Mouse (Mus musculus): ENCODE results near the gene Anks1.

The Anks1 gene

DNA sequence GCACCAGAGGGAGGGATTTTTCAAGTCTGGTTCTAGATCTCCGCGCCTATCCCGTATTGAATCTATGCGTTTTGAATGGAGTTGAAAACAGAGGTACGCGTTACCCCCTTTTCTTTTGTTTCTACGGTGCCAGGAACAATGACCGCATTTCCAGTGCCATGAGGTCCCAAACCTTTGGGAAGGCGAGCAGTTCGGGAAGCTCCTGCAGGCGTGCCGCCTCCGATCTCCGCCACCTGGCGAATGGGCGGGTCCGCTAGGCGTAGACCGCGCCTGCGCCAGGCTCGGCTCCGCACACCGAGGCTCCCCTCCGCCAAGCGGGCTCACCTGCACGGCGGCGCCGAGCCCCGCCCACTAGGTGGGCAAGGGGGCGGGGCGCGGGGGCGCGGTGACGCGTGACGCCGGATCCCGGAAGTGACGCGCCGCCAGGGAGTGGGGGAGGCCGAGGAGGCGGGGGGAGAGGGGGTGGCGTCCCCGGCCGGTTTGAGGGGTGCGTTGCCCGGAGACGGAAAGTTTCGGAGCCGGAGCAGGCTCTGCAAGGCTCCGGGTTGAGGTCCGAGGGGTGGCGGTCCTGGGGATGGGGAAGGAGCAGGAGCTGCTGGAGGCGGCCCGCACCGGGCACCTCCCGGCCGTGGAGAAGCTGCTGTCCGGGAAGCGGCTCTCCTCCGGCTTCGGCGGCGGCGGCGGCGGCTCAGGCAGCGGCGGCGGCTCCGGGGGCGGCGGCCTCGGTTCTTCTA lies at the start of gene Anks1:
Anks1 (plus strand) TSS at position 419 of the 734 bp plus-strand sequence.
- DNase-seq (ENCODE audit: low spot score) = peak; percentile 84

DNA sequence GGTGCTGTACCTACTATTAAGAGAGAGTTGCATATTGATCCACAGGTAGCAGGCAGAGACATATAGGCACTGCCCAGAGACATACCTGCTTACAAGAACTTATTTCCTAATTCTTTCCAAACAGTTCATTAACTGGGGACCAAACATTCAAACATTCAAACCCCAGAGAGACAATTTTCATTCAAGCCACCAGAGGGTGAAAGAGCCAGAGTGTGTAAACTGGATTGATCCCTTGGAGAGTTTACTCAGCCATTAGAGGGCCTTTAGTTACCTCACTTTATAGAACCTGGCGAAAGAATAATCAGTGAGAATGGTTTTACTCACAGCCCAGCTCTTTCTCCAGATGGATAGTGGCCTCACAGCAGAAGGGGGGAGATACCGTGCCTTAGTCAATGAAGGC lies 43.6 kb upstream of the Anks1 start:
- DNase-seq (ENCODE audit: low spot score) = no peak

DNA sequence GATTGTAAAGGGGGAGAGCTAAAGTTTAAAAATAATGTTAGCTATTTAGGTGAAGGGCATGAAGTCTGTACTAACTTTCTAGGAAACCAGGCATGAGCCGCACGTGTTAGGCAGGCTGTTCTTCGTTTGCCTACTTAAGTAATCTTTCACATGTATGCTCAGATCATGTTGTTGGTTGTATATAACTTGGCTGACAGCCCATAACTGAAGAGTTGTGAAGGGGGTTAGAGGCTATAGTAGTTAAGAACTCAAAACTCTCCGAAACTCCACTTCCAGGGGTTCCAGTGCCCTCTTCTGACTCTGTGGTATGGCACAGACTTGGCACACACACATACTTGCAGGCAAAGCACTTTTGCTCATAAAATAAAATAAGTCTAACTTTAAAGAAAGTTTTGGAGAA lies 42.4 kb upstream of the Anks1 start:
- DNase-seq (ENCODE audit: low spot score) = no peak

DNA sequence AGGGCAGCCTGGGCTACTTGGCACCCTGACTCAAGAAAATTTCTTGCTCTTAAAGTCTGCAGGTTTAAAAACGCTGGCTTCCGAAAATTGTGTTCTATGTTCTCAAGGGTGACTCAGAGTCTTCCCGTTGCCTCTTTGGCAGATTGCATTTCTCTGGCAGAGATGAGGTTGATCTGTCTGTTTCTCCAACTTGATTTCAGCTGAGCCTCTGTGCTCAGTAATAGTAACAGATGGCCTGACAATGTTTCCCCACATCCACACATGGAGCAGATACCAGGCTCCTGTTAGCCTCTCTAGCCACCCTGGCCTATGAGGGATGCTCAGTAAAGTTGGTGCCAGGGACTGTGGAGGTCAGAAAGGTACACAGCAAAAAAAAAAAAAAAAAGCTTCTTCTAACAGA lies 37.3 kb upstream of the Anks1 start:
- no peak for DNase-seq (ENCODE audit: low spot score)

DNA sequence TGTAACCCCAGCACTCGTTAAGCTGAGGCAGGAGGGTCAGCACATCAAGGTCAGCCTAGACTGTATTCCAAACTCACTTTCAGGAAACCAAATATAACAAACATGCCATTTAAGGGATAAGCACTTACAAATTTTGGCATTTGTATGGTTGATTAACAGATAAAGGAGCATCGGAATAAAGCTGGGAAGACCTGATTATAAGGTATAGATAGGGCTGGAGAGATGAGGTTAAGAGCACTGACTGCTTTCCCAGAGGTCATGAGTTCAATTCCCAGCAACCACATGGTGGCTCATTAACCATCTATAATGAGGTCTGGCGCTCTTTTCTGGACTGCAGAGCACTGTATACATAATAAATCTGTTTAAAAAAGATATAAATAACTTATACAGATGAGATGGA lies 35.5 kb upstream of the Anks1 start:
- DNase-seq (ENCODE audit: low spot score) = no peak

DNA sequence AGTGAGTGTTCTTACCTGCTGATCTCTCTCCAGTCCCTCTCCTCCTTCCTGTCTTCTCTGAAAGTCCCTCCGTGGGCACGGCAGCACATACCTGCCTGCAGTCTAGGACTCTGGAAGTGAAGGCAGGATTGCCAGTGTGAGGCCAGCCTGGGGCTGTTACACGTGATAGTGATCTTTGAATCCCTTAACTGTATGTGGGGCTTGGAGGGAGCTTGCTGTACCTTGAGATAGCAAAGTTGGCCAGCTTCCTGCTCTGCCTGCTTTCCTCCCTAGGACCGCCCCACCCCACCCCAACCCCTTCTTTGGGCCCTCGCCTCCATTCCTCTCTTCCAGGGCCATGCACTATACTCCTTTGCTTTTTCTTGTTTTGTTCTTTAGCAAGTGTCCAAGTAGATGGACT lies 34.6 kb upstream of the Anks1 start:
- no peak for DNase-seq (ENCODE audit: low spot score)

DNA sequence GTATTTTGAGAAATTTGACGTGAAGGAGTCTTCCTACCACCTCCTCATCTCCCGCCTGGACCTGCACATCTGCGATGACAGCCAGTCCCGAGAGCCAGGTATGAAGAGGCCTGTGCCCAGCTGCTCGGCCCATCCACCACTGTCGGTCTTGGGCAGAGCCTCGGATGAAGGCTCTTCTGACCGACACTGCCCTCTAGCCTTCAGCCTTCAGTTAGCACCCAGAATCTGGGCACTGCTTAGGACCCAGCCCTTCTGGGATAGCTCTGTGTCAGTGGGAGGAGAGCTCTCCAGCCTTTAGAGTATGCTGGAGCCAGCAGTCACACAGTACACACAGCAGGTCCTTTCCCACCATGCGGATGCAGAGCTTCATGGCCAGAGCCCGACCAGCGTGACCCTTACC lies 27.6 kb upstream of the Anks1 start:
- DNase-seq (ENCODE audit: low spot score) = peak; percentile 50

DNA sequence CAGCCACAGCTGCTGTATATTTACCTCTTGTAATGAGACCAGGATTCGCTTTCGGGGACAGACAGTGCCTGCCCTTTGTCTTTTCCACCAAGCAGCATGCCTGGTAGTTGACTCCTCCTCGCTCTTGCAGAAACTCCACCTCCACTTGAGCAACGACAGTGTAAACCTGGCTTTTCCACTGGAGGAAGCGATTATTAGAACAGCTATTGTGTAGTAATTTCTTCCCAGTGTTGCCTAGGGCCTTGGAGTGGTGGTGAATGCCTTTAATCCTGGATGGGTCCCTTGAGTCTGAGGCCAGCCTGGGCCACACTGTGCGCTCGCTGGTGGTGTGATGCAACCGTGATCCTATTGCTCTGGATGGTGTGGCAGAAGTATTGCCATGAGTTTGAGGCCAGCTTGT lies 26.0 kb upstream of the Anks1 start:
- DNase-seq (ENCODE audit: low spot score) = no peak

DNA sequence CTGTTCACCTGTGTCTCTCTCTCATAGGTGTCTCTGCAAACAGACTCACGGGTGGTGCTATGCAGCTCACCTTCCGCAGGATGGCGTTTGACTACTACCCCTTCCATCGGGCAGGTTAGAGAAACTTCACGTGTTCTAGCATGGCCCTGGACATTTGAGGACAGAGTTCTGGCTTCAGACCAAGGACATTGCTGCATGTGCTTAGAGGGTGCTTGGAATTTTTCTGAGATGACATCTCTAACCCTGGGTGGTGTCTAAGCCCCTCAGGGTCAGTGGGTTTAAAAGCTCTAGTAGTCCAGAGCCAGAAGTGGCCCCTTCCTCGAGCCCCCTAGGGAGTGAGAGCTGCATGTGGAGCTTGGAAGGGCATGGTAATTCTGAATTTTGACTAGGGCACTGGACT lies 25.1 kb upstream of the Anks1 start:
- no peak for DNase-seq (ENCODE audit: low spot score)

DNA sequence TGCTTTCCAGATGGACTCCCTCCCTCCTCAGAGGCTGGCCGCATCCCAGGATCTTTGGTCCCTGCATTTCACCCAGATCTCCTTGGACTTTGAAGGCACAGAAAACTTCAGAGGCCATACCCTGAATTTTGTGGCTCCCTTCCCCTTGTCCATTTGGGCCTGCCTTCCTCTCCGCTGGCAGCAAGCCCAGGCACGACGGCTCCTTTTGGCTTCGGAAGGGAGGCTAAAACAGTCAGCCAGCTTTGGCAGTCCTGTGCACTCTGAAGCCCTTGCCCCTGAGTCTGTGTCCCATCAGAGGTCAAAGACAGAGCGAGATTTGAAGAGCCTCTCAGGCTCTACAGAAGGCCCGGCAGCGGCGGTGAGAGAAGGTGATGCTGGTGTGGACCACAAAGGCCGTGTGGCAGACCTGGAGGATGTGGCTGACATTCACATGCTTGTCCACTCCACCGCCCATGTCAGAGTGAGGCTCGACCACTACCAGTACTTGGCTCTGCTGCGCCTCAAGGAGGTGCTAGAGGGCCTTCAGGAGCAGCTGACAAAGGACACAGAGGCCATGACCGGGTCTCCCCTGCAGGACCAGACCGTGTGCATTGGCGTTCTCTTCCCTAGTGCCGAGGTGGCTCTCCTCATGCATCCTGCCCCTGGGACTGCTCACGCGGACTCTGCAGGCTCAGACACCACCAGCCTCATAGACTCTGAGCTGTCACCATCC lies 22.5 kb upstream of the Anks1 start:
- no peak for DNase-seq (ENCODE audit: low spot score)

DNA sequence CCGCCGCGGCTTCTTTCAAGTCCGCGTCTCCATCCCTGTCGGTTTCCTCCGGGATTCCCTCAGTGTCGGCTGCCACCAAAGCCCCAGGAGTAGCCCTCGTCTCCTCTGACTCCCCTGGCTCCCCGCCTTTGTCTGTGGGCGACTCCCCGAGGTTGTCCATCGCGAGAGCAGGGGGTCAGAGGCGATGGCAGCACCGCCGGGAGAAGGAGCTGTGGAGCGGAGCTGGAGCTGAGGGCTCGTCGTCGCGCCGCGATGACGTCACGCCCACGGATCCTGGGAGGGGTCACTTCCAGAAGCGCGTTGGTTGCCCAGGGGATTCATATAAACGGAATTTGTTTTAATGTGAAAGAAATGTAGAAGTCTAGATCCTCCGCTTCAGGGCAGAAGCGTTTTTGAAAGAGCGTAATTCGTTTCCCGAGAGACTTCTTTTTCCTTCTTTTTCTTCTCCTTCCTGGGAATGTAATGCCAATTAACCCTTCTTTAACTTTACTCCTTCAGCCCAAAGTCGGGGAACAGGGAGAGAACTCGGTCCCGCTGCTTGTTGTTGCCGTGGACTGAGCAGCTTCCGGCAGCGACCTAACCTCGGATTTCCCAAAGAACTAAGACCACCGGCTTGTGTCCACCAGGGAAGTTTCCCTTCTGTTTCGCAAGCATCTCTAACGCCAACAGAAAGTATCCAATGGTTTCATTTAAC lies 1.4 kb upstream of the Anks1 start:
- peak; percentile 97 for DNase-seq (ENCODE audit: low spot score)

DNA sequence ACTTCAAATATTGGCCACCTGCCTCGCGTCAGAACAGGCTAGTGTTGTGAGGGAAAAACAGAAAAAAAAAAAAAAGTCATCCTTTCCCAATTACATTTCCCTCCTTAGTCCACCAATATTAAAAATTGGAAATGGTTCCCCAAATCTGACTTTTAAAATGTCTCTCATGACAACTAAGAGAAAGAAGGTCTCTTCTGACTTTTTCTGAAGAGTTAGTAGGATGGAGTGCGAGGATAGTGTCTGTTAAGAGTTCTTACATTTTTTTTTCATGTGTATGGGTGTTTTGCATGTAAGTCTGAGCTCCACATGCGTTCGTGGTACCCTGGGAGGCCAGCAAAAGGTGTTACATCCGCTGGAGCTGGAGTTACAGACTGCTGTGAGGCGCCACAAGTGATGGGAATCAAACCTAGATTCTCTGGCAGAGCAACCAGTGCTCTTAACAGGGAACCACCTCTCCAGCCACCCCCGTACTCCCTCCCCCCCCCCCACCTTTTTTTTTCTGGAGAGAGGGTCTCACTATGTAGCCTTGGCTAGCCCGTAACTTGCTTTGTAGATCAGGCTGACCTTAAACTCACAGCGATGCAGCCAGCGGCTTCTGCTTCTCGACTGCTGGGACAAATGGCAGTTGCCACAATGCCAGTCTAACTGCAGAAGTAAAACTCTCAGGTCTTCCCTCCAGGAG lies 759 bp upstream of the Anks1 start:
- DNase-seq (ENCODE audit: low spot score) = no peak

DNA sequence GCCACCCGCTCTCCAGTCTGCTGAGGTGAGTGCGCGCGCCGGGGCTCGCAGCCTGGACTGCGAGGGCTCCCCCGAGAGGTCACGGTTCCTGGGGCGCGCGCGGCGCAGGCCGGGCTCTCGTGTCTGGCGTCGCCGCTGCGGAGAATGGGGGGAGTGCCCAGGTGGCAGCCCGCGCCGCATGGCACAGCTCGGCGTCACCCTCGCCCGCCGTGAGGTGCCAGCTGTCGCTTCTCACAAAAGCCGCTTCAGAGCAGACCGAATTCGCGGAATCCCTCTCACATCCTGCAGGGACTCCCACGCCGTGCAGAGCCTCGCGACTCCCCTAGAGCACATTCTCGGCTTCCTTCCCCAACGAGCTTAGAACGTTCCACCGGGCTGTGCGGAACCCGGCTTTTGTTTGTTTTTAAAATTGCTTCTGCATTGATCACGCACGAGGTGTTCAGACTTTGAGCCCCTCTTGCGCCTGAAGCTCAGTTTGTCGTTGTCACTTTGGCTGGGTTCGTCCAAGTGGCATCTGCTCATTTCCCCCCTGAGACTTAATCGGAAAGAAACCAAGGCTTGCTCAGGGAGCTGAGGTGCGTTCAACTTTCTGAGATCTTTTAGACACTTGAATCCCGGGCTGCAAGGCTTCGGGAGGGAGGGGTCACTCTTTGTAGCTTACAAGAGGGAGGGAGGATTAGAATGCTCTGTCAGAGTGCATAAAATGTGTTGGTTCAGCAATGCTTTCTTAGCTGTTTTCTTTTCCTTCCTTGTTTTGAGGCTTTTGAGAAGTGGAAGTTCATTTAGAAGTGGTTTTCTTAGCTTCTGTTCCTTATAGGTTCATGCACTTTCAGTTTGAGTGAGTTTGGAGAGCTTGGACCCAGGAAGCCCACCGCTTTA lies 755 bp downstream of the Anks1 start, which contains the start of gene Taf11:
Taf11 (minus strand) TSS at position 223 of the 879 bp plus-strand sequence.
- DNase-seq (ENCODE audit: low spot score) = peak; percentile 56

DNA sequence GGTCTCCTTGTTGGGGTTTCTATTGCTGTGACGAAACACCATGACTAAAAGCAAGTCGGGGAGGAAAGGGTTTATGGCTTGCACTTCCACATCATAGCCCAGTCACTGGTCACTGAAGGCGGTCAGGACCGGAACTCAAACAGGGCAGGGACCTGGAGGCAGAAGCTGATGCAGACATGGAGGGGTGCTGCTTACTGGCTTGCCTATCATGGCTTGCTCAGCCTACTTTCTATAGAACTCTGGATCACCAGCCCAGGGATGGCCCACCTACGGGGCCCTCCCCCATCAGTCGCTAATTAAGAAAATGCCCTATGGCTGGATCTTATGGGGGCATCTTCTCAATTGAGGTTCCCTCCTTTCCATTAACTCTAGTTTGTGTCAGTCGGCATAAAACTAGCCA lies 2.3 kb downstream of the Anks1 start:
- no peak for DNase-seq (ENCODE audit: low spot score)

DNA sequence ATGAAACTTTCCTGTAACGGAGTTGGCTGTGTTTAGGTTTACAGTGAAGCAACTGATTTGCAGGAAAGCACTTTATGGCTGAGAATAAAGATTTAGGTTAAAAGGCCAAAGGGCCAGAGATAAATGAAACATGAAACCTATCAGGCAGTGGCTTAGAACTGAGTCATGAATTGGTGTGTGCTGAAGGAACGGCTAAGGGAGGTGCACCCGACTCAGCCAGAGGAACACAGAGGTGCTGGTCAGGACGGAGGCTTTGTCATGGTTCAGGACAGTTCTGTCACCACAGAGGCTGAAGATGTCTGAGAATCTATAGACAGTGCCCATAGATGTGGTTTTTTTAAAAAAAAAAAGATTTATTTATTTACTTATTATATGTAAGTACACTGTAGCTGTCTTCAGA lies 5.6 kb downstream of the Anks1 start:
- DNase-seq (ENCODE audit: low spot score) = no peak

DNA sequence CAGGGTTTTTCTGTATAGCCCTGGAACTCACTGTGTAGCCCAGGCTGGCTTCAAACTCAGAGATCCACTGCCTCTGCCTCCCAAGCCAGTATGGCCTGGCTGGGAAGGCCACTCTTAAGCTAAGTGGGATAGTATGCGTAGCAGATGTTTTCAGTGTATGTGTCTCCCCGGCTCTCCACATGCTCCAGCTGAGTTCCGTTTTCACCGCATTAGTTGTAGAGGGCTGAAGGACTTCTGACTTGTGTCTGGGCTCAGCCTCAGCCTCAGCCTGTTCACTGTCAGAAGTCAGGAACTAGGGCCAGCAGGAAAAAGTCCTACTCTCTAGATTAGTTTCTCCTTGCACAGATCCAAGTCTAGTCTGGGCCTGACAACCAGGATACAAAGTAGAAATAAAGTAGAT lies 7.3 kb downstream of the Anks1 start:
- DNase-seq (ENCODE audit: low spot score) = no peak

DNA sequence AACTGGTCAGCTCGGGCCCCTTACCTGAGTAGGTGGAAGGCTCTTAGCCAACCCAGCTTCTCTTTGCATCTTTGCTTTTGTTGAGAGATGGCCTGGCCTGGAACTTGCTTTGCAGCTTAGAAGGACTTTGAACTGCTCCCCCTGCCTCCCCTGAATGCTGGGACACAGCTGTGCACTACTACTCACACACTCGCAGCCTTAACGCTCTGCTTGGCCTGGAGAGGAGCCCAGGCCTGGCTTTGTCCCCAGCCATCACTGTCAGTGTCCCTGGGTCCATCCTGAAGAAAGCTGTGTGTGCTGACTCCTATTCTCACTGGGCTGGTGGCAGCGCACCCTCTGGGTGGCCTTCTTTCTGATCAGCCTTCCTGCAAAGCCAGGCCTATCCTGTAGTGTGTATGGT lies 11.6 kb downstream of the Anks1 start:
- no peak for DNase-seq (ENCODE audit: low spot score)

DNA sequence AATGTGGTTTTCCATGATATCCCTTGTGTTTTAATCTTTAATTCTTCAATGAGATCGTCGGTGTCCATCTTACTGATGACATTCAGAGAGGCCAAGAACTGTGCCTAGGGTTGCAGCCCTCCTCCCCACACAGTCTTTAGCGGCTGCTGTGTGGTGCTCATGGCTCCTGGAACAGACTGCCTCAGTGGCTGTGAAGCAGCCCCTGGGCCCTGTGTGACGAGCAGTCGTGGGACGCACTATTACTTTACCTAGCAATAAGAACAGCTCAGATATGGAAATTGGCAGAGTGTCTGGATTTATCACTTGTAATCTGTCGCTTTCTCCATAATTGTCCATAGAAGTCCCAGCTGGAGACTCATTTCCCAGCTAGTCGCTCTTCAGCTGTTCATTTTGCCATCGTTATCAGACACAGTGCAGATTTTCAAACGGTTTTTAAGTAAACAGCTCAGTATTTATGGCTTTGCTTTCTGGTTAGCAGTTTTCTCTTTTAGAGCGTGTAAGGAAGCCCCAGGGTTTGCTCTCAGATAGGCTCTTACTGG lies 13.1 kb downstream of the Anks1 start:
- no peak for DNase-seq (ENCODE audit: low spot score)

DNA sequence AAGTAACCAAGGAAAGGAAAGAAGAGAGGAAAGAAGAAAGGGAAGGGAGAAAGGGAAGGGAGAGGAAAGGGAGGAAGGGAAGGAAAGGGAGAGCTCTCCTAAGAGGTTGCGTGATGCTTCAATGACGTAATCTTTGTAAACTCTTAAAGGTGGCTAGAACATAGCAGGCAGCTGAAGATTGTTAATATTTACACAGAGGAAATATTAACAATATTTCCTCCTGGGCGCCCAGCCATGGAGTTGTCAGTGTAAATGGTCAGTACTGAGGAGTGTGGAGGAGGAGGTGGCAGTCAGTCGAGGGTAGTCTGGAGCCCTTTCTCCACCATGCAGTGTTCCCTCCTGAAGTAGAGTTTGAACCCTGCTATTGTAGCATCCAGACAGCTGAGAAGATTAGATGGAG lies 15.9 kb downstream of the Anks1 start:
- no peak for DNase-seq (ENCODE audit: low spot score)

DNA sequence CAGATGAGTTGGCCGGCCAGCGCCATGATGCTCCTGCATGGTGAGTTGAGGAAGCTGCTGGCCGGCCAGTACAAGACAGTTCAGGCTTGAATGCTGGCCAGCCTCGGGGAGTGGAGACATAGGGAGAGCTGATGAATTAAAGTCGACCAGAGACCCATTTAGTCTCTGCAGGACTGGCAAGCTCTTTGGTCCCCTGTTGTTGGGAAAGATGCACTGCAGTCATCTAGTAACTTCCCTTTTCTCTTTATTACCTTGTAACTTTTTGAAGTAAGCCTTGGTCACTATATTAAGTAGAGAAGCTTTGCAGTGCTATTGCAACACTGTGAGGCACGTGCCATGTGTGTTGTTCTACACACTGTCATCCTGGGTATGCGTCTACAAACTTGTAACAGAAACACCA lies 16.4 kb downstream of the Anks1 start:
- DNase-seq (ENCODE audit: low spot score) = no peak

DNA sequence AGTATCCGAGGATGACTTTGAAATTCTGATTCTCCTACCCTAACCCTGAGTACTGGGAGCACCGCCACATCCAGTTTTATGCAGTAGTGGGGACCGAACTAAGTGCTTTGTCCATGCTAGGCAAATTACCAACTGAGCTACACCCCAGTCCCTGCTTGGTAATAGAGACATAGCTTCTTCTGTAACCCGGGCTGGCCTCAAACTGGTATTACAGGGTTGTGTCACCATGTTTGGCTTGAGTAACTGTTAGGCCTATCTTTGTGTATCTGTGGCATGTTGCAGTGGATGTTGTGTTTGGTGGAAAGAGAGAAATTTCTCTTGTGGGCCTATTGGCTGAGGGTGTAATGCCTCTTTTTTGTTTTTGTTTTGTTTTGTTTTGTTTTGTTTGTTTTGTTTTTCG lies 21.2 kb downstream of the Anks1 start:
- DNase-seq (ENCODE audit: low spot score) = no peak
